Mouse (Mus musculus) thymus, adult 2 months (tissue): ENCODE data around the gene Msmo1.

Source experiments
- CTCF ChIP-seq: fragments of 200-500 bp; IDR thresholded peaks from 2 replicates; pipeline ENCODE4 v1.5.1; 2012; ENCODE audit warnings: mild to moderate bottlenecking, control low read depth, low read length, moderate library complexity, borderline replicate concordance; ENCODE audit not compliant: control insufficient read depth, poor library complexity, insufficient read depth; ENCODE audit errors: extremely low read depth
- POLR2A ChIP-seq: fragments of 200-500 bp; IDR thresholded peaks from 2 replicates; pipeline ENCODE4 v1.6.1; 2012; ENCODE audit warnings: mild to moderate bottlenecking, low read length, control low read depth, moderate library complexity; ENCODE audit not compliant: control insufficient read depth, poor library complexity, insufficient read depth; ENCODE audit errors: extremely low read depth

DNA sequence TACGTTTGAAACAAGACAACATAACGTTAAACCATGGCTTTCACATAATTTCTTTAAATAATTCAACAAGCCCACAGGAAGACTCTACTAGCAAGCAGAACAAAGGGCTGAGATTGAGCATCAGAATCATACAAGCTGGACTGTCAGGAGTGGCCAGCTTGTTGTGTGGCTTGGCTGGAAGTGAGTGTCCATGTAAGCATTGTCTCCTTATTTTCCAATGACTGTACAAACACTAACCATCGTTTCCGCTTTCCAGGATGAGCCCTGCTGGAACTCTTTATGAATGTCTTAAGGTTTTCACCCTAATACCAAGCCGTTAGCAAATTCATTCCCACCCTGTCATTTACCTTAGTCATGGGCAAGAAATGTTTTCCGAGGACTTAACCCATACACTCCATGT is 42.7 kb downstream of the Msmo1 start:
- TF ChIP-seq CTCF (no peak), POLR2A (no peak)
